Mouse (Mus musculus) kidney, embryonic 15.5 days (tissue): Measurements from ENCODE around the gene Htt. TPM values are rescaled to one million over a fixed set of nuclear protein-coding genes. Genes with fewer than 3 reads are reported as not detected.

ENCODE experiments used
- microRNA counts: library from miRNA; unstranded; fragments of <30 nt; microRNA quantifications from one replicate; lab custom pipeline; 2016
- microRNA-seq: library from miRNA; unstranded; fragments of <30 nt; microRNA quantifications from one replicate; pipeline ENCODE4, GENCODE M21; 2016
- polyA plus RNA-seq: library from polyadenylated mRNA; unstranded; fragments of >200 nt; fragmentation: Nextera tagmentation; extraction: Ambion mirVana; gene quantifications from 2 replicates; pipeline ENCODE4 v1.2.1, GENCODE M21; 2015

The Htt gene
- polyA plus RNA-seq, 1 experiment from 2014 or later, result 12.9 TPM

MicroRNA genes within 50 kb of the gene (microRNA counts, 519-probe panel; counts per million panel counts)
- 2,391 counts per million, percentile 35 among the panel's probes with 10 or more counts for microRNA mmu-miR-467g (lab: Ali Mortazavi, UCI)

Small RNAs within 50 kb of the gene (microRNA-seq; reads per million reads assigned to microRNA genes)
- not detected for gene Mir467g

Other genes starting within 250 kb of the Htt start
- gene Tnip2, start 247.7 kb upstream of the Htt start, polyA plus RNA-seq, result 18.4 and 21.9 TPM in 2 replicates
- gene Sh3bp2, start 235.9 kb upstream of the Htt start, polyA plus RNA-seq, result 7.6 and 10.3 TPM in 2 replicates
- 178 and 200 TPM in 2 replicates for gene Add1, start 188.1 kb upstream of the Htt start, polyA plus RNA-seq
- 118 and 132 TPM in 2 replicates for gene Mfsd10, start 124.5 kb upstream of the Htt start, polyA plus RNA-seq
- gene Nop14, start 101.6 kb upstream of the Htt start, polyA plus RNA-seq, result 25.3 and 25.8 TPM in 2 replicates
- gene Grk4, start 101.4 kb upstream of the Htt start, polyA plus RNA-seq, result 1.9 and 2.8 TPM in 2 replicates
- 0.42 and 0.68 TPM in 2 replicates for gene Msantd1, start 146.3 kb downstream of the Htt start, polyA plus RNA-seq
- 30.2 and 35.2 TPM in 2 replicates for gene Rgs12, start 187.7 kb downstream of the Htt start, polyA plus RNA-seq